Mouse (Mus musculus): ENCODE data around the gene Tnfsf8. TPM values are rescaled to one million over a fixed set of nuclear protein-coding genes. Genes with fewer than 3 reads are reported as not detected.

Tnfsf8 gene
- polyA plus RNA-seq, 1 experiment from 2014 or later: not detected

DNA sequence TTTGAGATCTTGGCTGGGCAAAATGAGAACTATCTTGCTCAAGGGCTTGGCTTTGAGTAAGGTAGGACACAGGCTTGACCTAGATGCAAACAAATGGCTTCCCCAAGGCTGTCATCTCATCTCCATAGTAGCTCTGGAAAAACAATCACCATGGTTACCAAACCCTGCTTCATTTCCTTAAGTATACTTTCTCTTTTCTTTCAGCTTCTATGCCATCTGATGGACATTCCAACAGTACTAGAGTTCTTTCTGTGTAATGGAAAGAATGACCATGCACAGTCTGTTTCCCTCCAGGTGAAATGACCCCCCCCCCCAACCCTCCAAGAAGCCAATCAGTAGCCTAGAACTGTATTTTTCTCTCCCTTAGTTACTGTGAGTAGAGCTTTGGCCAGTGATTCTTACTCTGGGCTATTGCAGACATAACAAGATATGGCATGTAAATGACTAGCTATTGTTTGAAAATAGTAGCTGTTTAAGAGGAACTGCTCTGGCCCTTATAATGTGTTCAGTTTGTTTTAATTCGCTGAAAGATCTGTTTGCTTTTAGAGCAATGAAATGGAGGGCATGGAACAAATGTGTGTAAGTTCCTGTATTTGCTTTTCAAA, 7.3 kb downstream of the Tnfsf8 start:
- Histone ChIP-seq H3K4me3 (ENCODE audit: low read depth, low read length) (no peak overlapping the region), H3K9me3 (ENCODE audit: control insufficient read depth, low read length) (no peaks in the 10 kb centered on the region), H3K4me2 (ENCODE audit: low read depth, severe bottlenecking) (no peak overlapping the region), H3K27ac (replicated peaks; ENCODE audit: low read depth, low read length) (no peak overlapping the region), H3K9ac (ENCODE audit: low read length) (no peak overlapping the region), H3K4me1 (ENCODE audit: control insufficient read depth, insufficient read depth, low read length) (no peaks in the 10 kb centered on the region), H3K27me3 (ENCODE audit: control insufficient read depth, insufficient read depth, low read length) (no peaks in the 10 kb centered on the region), H3K36me3 (ENCODE audit: control insufficient read depth, insufficient read depth, low read length) (no peaks in the 10 kb centered on the region)
- no peak for DNase-seq (ENCODE audit: low spot score)
- WGBS: 71% methylated on average over 1 of the region's 1 CpGs
- no peak for ATAC-seq (ENCODE audit: insufficient number of reproducible peaks, low FRiP score, low TSS enrichment, low read depth)

DNA sequence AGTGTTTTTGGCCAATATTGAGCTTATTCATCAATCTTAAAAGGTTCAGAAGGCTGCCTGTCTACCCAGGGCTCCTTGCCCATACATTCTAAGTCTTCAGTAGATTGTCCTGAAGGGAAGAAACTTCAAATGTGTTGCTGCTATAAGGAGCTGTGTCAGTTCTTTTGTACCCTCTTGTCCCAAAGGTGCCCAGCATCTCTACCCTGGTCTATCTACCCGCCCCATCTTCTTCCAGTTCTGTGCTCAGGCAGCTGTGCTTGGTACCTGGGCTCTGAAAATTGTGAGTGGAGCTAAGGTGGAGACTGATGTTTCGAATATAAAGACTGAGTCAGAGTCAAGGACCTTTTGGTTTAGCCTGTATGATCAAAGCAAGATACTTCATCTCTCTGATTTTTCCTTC, 11.1 kb downstream of the Tnfsf8 start:
- no peaks in the 10 kb centered on the region for H3K27me3 ChIP-seq (ENCODE audit: control insufficient read depth, insufficient read depth, low read length)
- no peaks in the 10 kb centered on the region for H3K36me3 ChIP-seq (ENCODE audit: control insufficient read depth, insufficient read depth, low read length)
- H3K9me3 ChIP-seq (ENCODE audit: control insufficient read depth, low read length): no peaks in the 10 kb centered on the region
- H3K9ac ChIP-seq (ENCODE audit: low read length): no peak overlapping the region
- H3K27ac ChIP-seq (replicated peaks; ENCODE audit: low read depth, low read length): no peak overlapping the region
- no peaks in the 10 kb centered on the region for H3K4me1 ChIP-seq (ENCODE audit: control insufficient read depth, insufficient read depth, low read length)
- DNase-seq (ENCODE audit: low spot score) (no peak), ATAC-seq (ENCODE audit: insufficient number of reproducible peaks, low FRiP score, low TSS enrichment, low read depth) (no peak)
- WGBS: 84% methylated on average over 2 of the region's 2 CpGs
- no peak overlapping the region for H3K4me3 ChIP-seq (ENCODE audit: low read depth, low read length)
- no peak overlapping the region for H3K4me2 ChIP-seq (ENCODE audit: low read depth, severe bottlenecking)

DNA sequence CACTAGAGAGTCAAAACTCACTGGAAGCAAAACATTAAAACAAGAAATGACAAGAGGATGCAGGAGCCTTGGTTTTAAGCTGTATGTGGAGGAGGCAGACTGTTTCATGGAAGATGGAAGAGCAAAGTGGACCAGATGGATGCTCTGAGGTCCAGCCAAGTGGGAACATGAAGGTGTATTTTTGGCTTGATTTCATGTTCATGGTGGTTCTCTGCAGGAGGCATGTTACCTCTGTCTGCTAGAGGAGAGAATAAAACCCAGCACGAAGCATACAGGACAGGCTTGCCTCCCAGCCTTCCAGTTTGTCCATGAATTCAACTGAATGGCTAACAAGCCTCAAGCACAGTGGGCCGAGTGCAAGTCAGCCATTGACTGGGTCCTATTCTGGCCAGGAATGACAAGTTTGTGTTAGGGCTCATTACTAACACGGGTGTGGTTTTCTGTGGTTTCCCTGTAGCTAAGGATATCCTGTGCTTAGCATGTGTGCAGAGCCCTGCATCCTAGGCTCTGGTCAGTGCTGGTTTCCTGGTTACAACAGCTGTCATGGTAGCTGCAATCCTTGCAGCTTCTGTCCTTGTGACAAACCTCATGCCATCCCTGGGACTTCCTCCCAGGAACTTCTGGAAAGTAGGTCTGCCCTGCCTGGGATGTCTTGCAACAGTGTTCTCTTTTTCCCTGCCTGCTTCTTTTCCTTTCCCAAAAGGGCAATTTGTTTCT, 14.1 kb downstream of the Tnfsf8 start:
- Histone ChIP-seq H3K27ac (replicated peaks; ENCODE audit: low read depth, low read length) (no peak overlapping the region), H3K4me1 (ENCODE audit: control insufficient read depth, insufficient read depth, low read length) (no peaks in the 10 kb centered on the region), H3K4me3 (ENCODE audit: low read depth, low read length) (no peak overlapping the region), H3K4me2 (ENCODE audit: low read depth, severe bottlenecking) (no peak overlapping the region), H3K36me3 (ENCODE audit: control insufficient read depth, insufficient read depth, low read length) (no peaks in the 10 kb centered on the region), H3K27me3 (ENCODE audit: control insufficient read depth, insufficient read depth, low read length) (no peaks in the 10 kb centered on the region), H3K9me3 (ENCODE audit: control insufficient read depth, low read length) (no peaks in the 10 kb centered on the region), H3K9ac (ENCODE audit: low read length) (no peak overlapping the region)
- no peak for ATAC-seq (ENCODE audit: insufficient number of reproducible peaks, low FRiP score, low TSS enrichment, low read depth)
- WGBS: 74% methylated on average over 3 of the region's 3 CpGs
- no peak for DNase-seq (ENCODE audit: low spot score)

DNA sequence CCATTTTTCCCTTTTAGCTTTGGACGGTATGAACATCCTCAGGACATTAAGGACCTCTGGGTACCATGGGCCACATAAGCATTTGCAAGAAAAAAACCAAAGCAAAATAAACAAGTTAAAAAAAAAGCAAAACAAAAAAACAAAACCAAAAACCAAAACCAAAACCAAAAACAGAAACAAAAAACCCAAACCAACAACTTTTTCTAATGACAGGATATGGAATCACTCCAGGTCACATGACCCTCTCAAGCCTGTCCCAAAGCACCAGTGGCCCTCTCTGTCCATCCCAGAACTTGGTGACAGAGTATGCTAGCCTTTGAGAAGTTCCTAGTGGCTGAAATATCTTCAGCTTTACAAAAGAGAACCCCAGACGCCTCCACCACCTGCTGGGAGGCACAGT, 15.4 kb downstream of the Tnfsf8 start:
- H3K9me3 ChIP-seq (ENCODE audit: control insufficient read depth, low read length): no peaks in the 10 kb centered on the region
- H3K36me3 ChIP-seq (ENCODE audit: control insufficient read depth, insufficient read depth, low read length): no peaks in the 10 kb centered on the region
- no peak overlapping the region for H3K4me2 ChIP-seq (ENCODE audit: low read depth, severe bottlenecking)
- no peak overlapping the region for H3K4me3 ChIP-seq (ENCODE audit: low read depth, low read length)
- no peak overlapping the region for H3K9ac ChIP-seq (ENCODE audit: low read length)
- H3K4me1 ChIP-seq (ENCODE audit: control insufficient read depth, insufficient read depth, low read length): no peaks in the 10 kb centered on the region
- ATAC-seq (ENCODE audit: insufficient number of reproducible peaks, low FRiP score, low TSS enrichment, low read depth) (no peak), DNase-seq (ENCODE audit: low spot score) (no peak)
- 76% methylated on average over 2 of the region's 2 CpGs for WGBS
- H3K27ac ChIP-seq (replicated peaks; ENCODE audit: low read depth, low read length): no peak overlapping the region
- H3K27me3 ChIP-seq (ENCODE audit: control insufficient read depth, insufficient read depth, low read length): no peaks in the 10 kb centered on the region

DNA sequence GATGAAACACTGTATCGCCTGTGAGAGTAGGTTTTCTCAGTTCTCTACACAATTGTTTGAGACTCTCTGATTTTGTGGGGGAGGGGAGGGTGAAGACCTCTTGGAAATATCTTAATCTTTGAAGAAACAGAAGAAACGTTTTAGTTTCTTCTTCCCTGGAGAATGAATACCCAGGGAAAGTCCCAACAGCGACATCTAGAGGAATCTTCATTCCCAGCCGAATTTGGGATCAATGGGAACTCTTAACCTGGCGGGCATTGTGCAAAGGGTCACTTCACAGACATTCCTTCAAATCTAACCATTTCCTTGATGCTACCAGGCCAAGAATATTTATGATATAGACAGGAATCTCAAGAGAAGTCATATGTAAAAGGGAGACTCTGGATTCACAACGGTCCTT, 17.2 kb downstream of the Tnfsf8 start:
- H3K27me3 ChIP-seq (ENCODE audit: control insufficient read depth, insufficient read depth, low read length): no peaks in the 10 kb centered on the region
- no peak overlapping the region for H3K27ac ChIP-seq (replicated peaks; ENCODE audit: low read depth, low read length)
- no peak overlapping the region for H3K4me2 ChIP-seq (ENCODE audit: low read depth, severe bottlenecking)
- no peak overlapping the region for H3K4me3 ChIP-seq (ENCODE audit: low read depth, low read length)
- no peaks in the 10 kb centered on the region for H3K9me3 ChIP-seq (ENCODE audit: control insufficient read depth, low read length)
- WGBS: 26% methylated on average over 6 of the region's 6 CpGs
- ATAC-seq (ENCODE audit: insufficient number of reproducible peaks, low FRiP score, low TSS enrichment, low read depth) (no peak), DNase-seq (ENCODE audit: low spot score) (peak; percentile 56)
- H3K36me3 ChIP-seq (ENCODE audit: control insufficient read depth, insufficient read depth, low read length): no peaks in the 10 kb centered on the region
- no peaks in the 10 kb centered on the region for H3K4me1 ChIP-seq (ENCODE audit: control insufficient read depth, insufficient read depth, low read length)
- no peak overlapping the region for H3K9ac ChIP-seq (ENCODE audit: low read length)

DNA sequence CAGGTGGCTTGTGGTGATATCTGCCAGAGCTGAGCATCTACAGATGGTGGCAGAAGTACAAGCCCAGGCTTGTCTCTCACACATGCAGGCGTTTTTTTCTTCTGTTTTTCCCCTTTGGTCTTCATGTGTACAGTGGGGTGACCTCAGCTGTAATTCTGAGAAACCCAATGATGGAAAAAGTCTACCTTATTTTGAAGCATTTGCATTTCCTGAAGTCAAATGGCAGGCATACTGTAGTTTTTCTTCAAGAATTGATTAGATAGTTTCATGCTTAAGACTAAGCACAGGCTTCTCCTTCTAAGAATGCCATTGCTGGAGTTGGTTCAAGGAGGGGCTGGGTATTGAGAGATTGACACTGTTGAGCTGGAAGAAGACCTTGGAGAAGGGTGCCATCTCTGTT, 18.9 kb downstream of the Tnfsf8 start:
- Histone ChIP-seq H3K9me3 (ENCODE audit: control insufficient read depth, low read length) (no peaks in the 10 kb centered on the region), H3K4me2 (ENCODE audit: low read depth, severe bottlenecking) (no peak overlapping the region), H3K36me3 (ENCODE audit: control insufficient read depth, insufficient read depth, low read length) (no peaks in the 10 kb centered on the region), H3K27ac (replicated peaks; ENCODE audit: low read depth, low read length) (no peak overlapping the region), H3K4me1 (ENCODE audit: control insufficient read depth, insufficient read depth, low read length) (no peaks in the 10 kb centered on the region), H3K4me3 (ENCODE audit: low read depth, low read length) (no peak overlapping the region), H3K27me3 (ENCODE audit: control insufficient read depth, insufficient read depth, low read length) (no peaks in the 10 kb centered on the region), H3K9ac (ENCODE audit: low read length) (no peak overlapping the region)
- DNase-seq (ENCODE audit: low spot score) (no peak), ATAC-seq (ENCODE audit: insufficient number of reproducible peaks, low FRiP score, low TSS enrichment, low read depth) (no peak)
- 78% methylated on average over 1 of the region's 1 CpGs for WGBS

DNA sequence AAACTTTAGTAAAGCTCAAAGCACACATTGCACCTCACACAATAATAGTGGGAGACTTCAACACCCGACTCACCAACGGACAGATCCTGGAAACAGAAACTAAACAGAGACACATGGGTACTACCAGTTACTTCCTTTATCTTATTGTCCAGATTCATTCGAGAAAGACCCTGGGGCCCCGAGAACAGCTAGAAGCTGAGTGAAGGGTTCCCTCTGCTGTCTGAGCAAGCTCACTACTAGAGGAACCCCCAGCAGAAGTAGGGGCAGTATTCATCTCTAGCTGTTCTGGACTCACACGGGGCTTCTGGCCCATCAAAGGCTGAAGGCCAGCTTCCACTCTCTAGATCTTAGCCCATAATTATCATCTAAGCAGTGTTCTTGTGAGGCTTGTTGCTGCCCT, 20.7 kb downstream of the Tnfsf8 start:
- Histone ChIP-seq H3K36me3 (ENCODE audit: control insufficient read depth, insufficient read depth, low read length) (no peaks in the 10 kb centered on the region), H3K4me2 (ENCODE audit: low read depth, severe bottlenecking) (no peak overlapping the region), H3K4me3 (ENCODE audit: low read depth, low read length) (no peak overlapping the region), H3K9me3 (ENCODE audit: control insufficient read depth, low read length) (no peaks in the 10 kb centered on the region), H3K27ac (replicated peaks; ENCODE audit: low read depth, low read length) (no peak overlapping the region), H3K4me1 (ENCODE audit: control insufficient read depth, insufficient read depth, low read length) (no peaks in the 10 kb centered on the region), H3K27me3 (ENCODE audit: control insufficient read depth, insufficient read depth, low read length) (no peaks in the 10 kb centered on the region), H3K9ac (ENCODE audit: low read length) (no peak overlapping the region)
- WGBS: 64% methylated on average over 5 of the region's 5 CpGs
- DNase-seq (ENCODE audit: low spot score) (peak; percentile 27), ATAC-seq (ENCODE audit: insufficient number of reproducible peaks, low FRiP score, low TSS enrichment, low read depth) (no peak)

DNA sequence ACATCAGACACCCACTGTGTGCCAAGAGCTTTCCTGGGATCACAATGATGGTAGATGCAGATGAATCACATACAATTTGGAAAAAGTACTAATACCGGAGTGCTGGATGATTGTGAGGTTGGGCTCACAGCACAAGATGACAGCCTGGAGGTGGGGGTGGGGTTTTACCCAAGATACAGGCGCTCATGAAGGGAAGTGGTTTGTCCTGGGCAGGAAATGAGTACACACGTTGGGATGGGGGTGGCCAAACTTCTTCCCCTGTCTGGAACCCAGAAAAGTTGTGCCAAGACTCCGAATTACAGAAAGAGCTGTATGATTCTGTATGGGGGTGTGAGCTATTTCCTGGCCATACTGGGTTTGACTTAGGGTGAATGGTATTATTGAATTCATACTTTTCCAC, 38.0 kb downstream of the Tnfsf8 start:
- Histone ChIP-seq H3K9me3 (ENCODE audit: control insufficient read depth, low read length) (no peaks in the 10 kb centered on the region), H3K9ac (ENCODE audit: low read length) (no peak overlapping the region), H3K4me3 (ENCODE audit: low read depth, low read length) (no peak overlapping the region), H3K27ac (replicated peaks; ENCODE audit: low read depth, low read length) (no peak overlapping the region), H3K27me3 (ENCODE audit: control insufficient read depth, insufficient read depth, low read length) (no peaks in the 10 kb centered on the region), H3K4me2 (ENCODE audit: low read depth, severe bottlenecking) (no peak overlapping the region), H3K36me3 (ENCODE audit: control insufficient read depth, insufficient read depth, low read length) (no peaks in the 10 kb centered on the region), H3K4me1 (ENCODE audit: control insufficient read depth, insufficient read depth, low read length) (no peaks in the 10 kb centered on the region)
- no peak for ATAC-seq (ENCODE audit: insufficient number of reproducible peaks, low FRiP score, low TSS enrichment, low read depth)
- 68% methylated on average over 4 of the region's 4 CpGs for WGBS
- no peak for DNase-seq (ENCODE audit: low spot score)

DNA sequence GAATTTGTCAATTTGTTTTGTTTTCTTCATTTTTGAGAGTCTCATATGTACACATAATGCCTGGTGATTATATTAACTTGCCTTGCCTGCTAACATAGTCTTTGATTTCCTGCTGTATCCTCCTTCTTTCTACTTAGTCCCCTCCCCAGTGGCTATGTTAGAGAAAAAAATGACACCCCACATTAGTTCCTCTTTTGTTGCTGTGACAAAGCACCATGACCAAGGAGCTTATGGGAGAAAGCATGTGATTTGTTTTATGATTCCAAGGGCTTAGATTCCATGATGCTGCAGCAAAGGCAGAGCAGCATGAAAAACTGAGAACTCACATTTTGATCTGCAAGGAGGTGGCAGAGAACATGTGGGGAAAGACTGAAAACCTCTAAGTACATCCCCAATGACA, 43.6 kb downstream of the Tnfsf8 start:
- ATAC-seq (ENCODE audit: insufficient number of reproducible peaks, low FRiP score, low TSS enrichment, low read depth) (no peak), DNase-seq (ENCODE audit: low spot score) (no peak)
- Histone ChIP-seq H3K27ac (replicated peaks; ENCODE audit: low read depth, low read length) (no peak overlapping the region), H3K27me3 (ENCODE audit: control insufficient read depth, insufficient read depth, low read length) (no peaks in the 10 kb centered on the region), H3K36me3 (ENCODE audit: control insufficient read depth, insufficient read depth, low read length) (no peaks in the 10 kb centered on the region), H3K4me2 (ENCODE audit: low read depth, severe bottlenecking) (no peak overlapping the region), H3K4me1 (ENCODE audit: control insufficient read depth, insufficient read depth, low read length) (no peaks in the 10 kb centered on the region), H3K9me3 (ENCODE audit: control insufficient read depth, low read length) (no peaks in the 10 kb centered on the region), H3K4me3 (ENCODE audit: low read depth, low read length) (no peak overlapping the region), H3K9ac (ENCODE audit: low read length) (no peak overlapping the region)

Measured in limb, embryonic 11.5 days (tissue).